Mouse (Mus musculus) hindbrain, embryonic 13.5 days (tissue): ENCODE data around the gene Ptk7. TPM values are rescaled to one million over a fixed set of nuclear protein-coding genes. Genes with fewer than 3 reads are reported as not detected.

Experiments used
- ATAC-seq: fragments of 200-750 bp; cut with Nextera tagmentation; 2 replicates; pipeline ENCODE4 v1.8.0; 2017; ENCODE audit warnings: moderate TSS enrichment; ENCODE audit not compliant: low FRiP score
- H3K27ac ChIP-seq: fragments of 300-500 bp; sonication (generic); 2 replicates; pipeline ENCODE4 v1.5.1; 2015; ENCODE audit warnings: inconsistent platforms, mild to moderate bottlenecking, moderate library complexity
- H3K27me3 ChIP-seq: fragments of 300-500 bp; sonication (generic); 2 replicates; pipeline ENCODE4 v1.6.1; 2015; ENCODE audit warnings: mild to moderate bottlenecking, inconsistent platforms
- H3K36me3 ChIP-seq: fragments of 300-500 bp; sonication (generic); 2 replicates; pipeline ENCODE4 v1.6.1; 2015; ENCODE audit warnings: mild to moderate bottlenecking, inconsistent platforms
- H3K4me1 ChIP-seq: fragments of 300-500 bp; sonication (generic); replicated peaks from 2 replicates; pipeline ENCODE4 v1.6.1; 2015; ENCODE audit warnings: inconsistent platforms
- H3K4me2 ChIP-seq: fragments of 300-500 bp; sonication (generic); 2 replicates; pipeline ENCODE4 v1.6.1; 2015; ENCODE audit warnings: inconsistent platforms, mild to moderate bottlenecking, moderate library complexity
- H3K4me3 ChIP-seq: fragments of 300-500 bp; sonication (generic); 2 replicates; pipeline ENCODE4 v1.5.1; 2015; ENCODE audit warnings: mild to moderate bottlenecking, inconsistent platforms
- H3K9ac ChIP-seq: fragments of 300-500 bp; sonication (generic); 2 replicates; pipeline ENCODE4 v1.6.1; 2015; ENCODE audit warnings: mild to moderate bottlenecking, inconsistent platforms
- H3K9me3 ChIP-seq: fragments of 300-500 bp; sonication (generic); 2 replicates; pipeline ENCODE4 v1.6.1; 2016; ENCODE audit warnings: inconsistent platforms
- WGBS: fragments of 180-500 bp; shearing (Covaris S2); methylation state at CpG from one replicate; pipeline ENCODE4 v1.1.7; 2015; 5-methylcytosine and 5-hydroxymethylcytosine counted together
- polyA plus RNA-seq: library from polyadenylated mRNA; unstranded; fragments of >200 nt; fragmentation: Nextera tagmentation; extraction: Ambion mirVana; gene quantifications from 2 replicates; pipeline ENCODE4 v1.2.1, GENCODE M21; 2015

The Ptk7 gene
- polyA plus RNA-seq, 1 experiment from 2014 or later: 40.7 TPM

DNA sequence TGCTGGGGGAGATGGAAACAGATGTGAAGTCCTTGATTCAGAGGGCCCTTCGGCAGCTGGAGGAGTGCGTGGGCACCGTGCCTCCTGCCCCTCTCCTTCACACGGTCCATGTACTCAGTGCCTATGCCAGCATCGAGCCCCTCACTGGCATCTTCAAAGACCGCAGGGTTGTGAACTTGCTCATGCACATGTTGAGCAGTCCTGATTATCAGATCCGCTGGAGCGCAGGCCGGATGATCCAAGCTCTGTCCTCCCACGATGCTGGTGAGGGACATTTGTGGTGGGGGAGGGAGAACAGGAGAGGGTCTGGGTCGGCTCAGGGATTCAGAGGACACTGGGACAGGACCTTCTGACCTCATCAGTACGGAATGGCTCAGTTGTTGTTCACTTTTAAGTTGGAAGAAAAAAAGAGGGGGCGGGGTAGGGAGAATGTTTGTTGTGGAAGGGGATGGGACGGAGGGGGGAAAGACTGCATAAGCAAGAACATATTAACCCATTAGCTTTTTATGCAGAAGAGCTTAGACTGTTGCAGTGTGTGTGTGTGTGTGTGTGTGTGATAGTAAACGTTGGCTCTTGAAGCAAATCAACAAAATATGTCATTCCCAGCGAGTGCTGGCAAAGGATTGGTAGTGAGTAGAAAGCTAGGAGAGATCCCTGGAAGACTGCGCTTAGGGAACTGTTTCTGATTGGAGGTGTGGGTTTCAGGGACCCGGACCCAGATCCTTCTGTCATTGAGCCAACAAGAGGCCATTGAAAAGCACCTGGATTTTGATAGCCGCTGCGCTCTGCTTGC lies 22.6 kb upstream of the Ptk7 start:
- 72% methylated on average over 20 of the region's 20 CpGs for WGBS
- H3K9ac ChIP-seq: peak overlapping the region; percentile 95
- H3K4me1 ChIP-seq: peaks cover 56% of the 10 kb centered on the region
- H3K9me3 ChIP-seq: no peaks in the 10 kb centered on the region
- no peaks in the 10 kb centered on the region for H3K27me3 ChIP-seq
- H3K4me3 ChIP-seq: peak overlapping the region; percentile 72
- ATAC-seq: no peak
- H3K4me2 ChIP-seq: peak overlapping the region; percentile 85
- H3K27ac ChIP-seq: peak overlapping the region; percentile 97; the same call in 1 of the 2 replicates
- H3K36me3 ChIP-seq: peaks cover 49% of the 10 kb centered on the region

DNA sequence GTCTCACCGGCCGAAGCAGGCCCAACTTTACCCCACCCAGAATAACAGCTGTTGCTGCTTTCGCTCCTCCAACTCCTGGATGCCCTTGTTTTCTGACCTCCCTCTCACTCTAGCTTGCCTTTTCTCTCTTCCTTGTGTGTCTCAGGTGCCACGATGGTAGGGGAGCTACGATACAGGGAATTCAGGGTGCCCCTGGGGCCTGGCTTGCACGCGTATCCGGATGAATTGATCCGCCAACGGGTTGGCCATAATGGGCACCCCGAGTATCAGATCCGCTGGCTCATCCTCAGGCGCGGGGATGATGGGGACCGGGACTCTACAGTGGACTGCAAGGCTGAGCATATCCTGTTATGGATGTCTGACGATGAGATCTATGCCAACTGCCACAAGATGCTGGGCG lies 22.0 kb upstream of the Ptk7 start:
- no peak for ATAC-seq
- no peaks in the 10 kb centered on the region for H3K9me3 ChIP-seq
- WGBS: 75% methylated on average over 17 of the region's 17 CpGs
- H3K4me2 ChIP-seq: peak overlapping the region; percentile 85
- H3K36me3 ChIP-seq: peaks cover 42% of the 10 kb centered on the region
- H3K4me1 ChIP-seq: peaks cover 62% of the 10 kb centered on the region
- H3K9ac ChIP-seq: peak overlapping the region; percentile 95
- H3K27me3 ChIP-seq: no peaks in the 10 kb centered on the region
- H3K4me3 ChIP-seq: peak overlapping the region; percentile 72
- peak overlapping the region; percentile 97 for H3K27ac ChIP-seq

DNA sequence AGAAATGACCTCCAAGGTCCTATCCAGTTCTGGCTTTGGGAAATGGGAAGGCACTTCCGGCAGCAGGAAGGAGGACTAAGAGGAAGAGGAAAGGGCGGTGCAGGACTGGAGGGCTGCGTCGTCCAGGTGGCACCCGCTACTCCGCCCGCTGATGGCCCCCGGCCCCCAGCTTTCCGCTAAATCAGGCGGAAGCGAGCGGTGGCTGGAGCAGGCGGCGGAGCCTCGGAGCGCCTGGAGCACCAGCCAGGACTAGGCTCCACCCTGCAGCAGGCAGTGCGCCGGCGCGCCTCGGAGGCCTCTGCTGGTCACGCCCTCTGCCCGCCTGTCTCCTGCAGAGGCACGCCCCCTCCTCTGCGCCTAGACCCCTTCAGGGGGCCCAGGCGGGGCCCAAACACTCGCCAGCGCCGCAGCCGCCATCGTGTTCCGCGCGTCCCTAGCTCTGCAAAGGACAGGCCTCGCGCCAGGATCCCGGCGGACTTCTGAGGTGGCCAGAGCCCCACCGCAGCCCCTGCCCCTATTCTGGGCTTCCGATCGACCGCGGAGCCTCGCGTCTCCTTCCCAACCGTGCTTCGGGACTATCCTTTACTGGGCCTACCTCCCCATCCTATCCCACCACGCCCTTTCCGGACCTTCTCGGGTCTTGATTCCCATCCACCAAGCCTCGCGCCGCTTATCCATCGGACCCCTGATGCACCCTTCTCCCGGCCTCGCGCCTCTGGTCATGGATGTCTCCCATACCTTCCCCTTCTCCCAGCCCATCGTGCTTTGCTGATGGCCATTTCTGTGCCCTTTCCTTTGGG lies 21.1 kb upstream of the Ptk7 start, which contains the start of gene Cul7:
Gene Cul7, plus strand, starts transcription at position 106 of the 800 bp plus-strand sequence.
- Histone ChIP-seq H3K27me3 (no peaks in the 10 kb centered on the region), H3K4me2 (peak within 1 kb of the TSS; percentile 85), H3K4me1 (peaks cover 62% of the 10 kb centered on the region), H3K27ac (peak within 1 kb of the TSS; percentile 97), H3K9ac (peak within 1 kb of the TSS; percentile 95), H3K9me3 (no peaks in the 10 kb centered on the region), H3K4me3 (peak within 1 kb of the TSS; percentile 72), H3K36me3 (peaks cover 34% of the 10 kb centered on the region)
- WGBS: under 1% methylated on average over 55 of the region's 58 CpGs
- peak; percentile 92 for ATAC-seq

DNA sequence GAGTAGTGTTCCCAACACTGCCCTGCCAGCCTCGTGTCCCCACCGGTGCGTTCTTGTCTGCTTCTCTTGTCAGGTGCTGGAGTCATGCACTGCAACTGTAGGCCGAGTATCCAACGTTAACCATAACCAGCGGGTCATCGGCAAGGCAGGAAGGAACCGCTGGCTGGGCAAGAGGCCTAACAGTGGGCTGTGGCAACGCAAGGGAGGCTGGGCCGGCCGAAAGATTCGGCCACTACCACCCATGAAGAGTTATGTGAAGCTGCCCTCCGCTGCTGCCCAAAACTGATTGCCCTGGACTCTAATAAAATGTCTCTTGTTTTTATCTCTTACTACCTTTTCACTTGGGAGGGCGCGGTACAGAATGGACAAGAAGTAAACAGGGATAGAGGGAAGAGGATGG lies 20.5 kb upstream of the Ptk7 start:
- Histone ChIP-seq H3K9ac (peak overlapping the region; percentile 95), H3K27me3 (no peaks in the 10 kb centered on the region), H3K27ac (peak overlapping the region; percentile 97), H3K4me1 (peaks cover 67% of the 10 kb centered on the region), H3K4me3 (peak overlapping the region; percentile 72), H3K9me3 (no peaks in the 10 kb centered on the region), H3K36me3 (peaks cover 30% of the 10 kb centered on the region), H3K4me2 (peak overlapping the region; percentile 85)
- WGBS: 41% methylated on average over 15 of the region's 15 CpGs
- ATAC-seq: no peak

DNA sequence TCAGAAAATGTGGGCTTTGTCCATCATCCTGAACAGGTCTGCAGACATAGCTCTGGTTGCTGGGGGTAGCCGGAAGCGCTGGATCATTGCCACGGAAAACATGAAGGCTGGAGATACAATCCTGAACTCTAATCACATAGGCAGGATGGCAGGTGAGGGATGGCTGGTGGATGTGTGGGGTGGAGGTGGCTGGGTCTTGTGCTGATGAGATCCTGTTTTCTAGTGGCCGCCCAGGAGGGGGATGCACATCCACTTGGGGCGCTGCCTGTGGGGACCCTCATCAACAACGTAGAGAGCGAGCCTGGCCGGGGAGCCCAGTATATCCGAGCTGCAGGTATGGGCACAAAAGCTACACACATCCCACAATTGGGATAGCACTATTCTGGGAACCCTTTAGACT lies 19.1 kb upstream of the Ptk7 start:
- peaks cover 69% of the 10 kb centered on the region for H3K4me1 ChIP-seq
- WGBS: 88% methylated on average over 9 of the region's 9 CpGs

DNA sequence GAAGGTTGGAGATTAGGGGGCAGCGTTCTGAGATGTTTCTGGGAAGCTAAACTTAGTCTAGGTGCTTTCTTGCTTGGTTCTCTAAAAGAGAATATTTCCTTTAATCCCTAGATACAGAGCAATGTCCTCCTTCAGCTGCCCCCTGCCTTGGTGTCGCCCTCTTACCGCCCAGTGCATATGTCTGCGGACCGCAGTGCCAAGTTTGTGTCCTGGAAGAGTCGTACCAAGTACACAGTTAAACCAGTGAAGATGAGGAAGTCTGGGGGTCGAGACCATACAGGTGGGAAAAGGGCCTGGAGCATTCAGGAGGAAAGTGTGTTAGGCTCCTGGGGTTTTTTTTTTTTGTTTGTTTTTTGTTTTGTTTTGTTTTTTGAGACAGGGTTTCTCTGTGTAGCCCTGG lies 18.0 kb upstream of the Ptk7 start:
- H3K27ac ChIP-seq: no peak overlapping the region
- peak overlapping the region; percentile 75; the same call in 1 of the 2 replicates for H3K4me3 ChIP-seq
- peak overlapping the region; percentile 83; the same call in 1 of the 2 replicates for H3K9ac ChIP-seq
- H3K36me3 ChIP-seq: peaks cover 10% of the 10 kb centered on the region; the same call in 1 of the 2 replicates
- H3K27me3 ChIP-seq: no peaks in the 10 kb centered on the region
- 95% methylated on average over 7 of the region's 7 CpGs for WGBS
- peaks cover 59% of the 10 kb centered on the region for H3K4me1 ChIP-seq
- peak overlapping the region; percentile 88 for H3K4me2 ChIP-seq
- ATAC-seq: no peak
- no peaks in the 10 kb centered on the region for H3K9me3 ChIP-seq

More for the DNA sequence above, 19.1 kb upstream of the Ptk7 start:
- H3K36me3 ChIP-seq: peaks cover 16% of the 10 kb centered on the region
- H3K4me3 ChIP-seq: no peak overlapping the region
- no peak for ATAC-seq
- no peak overlapping the region for H3K27ac ChIP-seq
- H3K27me3 ChIP-seq: no peaks in the 10 kb centered on the region
- peak overlapping the region; percentile 31; the same call in 1 of the 2 replicates for H3K9ac ChIP-seq
- no peak overlapping the region for H3K4me2 ChIP-seq
- no peaks in the 10 kb centered on the region for H3K9me3 ChIP-seq

DNA sequence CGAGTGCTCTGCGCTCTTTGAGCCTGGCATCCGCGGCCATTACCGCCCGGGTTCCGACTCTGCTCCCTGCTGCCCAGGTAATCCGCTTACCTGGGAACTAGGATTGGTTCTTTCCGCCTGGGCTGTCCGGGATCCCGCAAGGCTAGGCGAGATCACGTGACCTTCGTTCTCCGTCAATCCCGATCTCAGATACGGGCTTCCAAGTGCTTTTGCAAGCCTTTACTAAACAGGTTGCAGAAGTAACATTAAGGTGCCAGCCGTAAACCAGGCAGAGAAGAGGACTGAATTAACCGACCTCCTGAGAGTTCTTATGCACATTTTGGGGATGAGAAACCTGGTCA lies 17.0 kb upstream of the Ptk7 start:
- ATAC-seq: no peak
- Histone ChIP-seq H3K36me3 (peaks cover 20% of the 10 kb centered on the region), H3K4me2 (peak overlapping the region; percentile 88), H3K9me3 (no peaks in the 10 kb centered on the region), H3K4me3 (peak overlapping the region; percentile 75), H3K27me3 (no peaks in the 10 kb centered on the region), H3K27ac (peak overlapping the region; percentile 92), H3K9ac (peak overlapping the region; percentile 83), H3K4me1 (peaks cover 49% of the 10 kb centered on the region)
- under 1% methylated on average over 19 of the region's 19 CpGs for WGBS

DNA sequence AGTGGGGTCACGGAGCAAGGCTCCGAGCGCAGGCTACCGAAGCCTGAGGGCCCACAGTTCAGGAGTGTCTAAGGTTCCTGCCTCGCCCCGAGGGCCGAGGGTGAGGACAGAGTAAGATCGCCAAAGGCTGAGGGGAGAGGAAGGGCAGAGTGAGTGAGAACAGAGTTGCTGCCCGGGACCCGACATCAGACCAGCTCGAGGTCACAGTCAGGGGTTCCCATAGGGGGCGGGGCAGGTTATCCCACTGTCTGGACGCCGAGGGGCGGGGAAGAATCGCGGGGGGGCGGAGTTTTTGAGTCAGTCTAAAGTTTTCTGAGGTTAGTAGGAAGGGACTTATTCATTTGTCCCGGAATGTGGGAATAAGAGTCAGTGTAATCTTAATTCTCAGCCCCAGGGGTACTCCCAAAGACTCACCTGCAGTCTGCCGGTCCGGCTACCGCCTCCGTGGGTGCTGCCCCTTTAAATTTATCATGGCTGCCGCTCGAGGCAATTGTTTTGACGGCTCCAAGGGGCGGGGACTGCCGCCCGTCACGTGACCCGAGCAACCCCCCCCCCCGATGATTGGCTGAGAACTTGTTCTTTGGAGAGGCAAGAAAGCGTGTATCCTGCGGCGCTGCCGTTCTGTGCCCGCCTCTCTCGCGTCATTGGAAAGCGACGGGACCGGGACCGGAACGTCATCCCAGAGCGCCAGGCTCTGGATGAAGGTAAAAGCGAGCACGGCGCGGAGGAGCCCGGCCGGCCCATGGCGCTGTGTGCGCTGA lies 16.4 kb upstream of the Ptk7 start, which contains the start of the genes Klc4 and Mrpl2:
Gene Klc4, minus strand, starts transcription at position 462 of the 761 bp plus-strand sequence.
Gene Mrpl2, plus strand, starts transcription at position 669 of the 761 bp plus-strand sequence.
- peaks cover 44% of the 10 kb centered on the region for H3K4me1 ChIP-seq
- peak within 1 kb of the TSS; percentile 89 for H3K9ac ChIP-seq
- no peaks in the 10 kb centered on the region for H3K27me3 ChIP-seq
- peaks cover 25% of the 10 kb centered on the region for H3K36me3 ChIP-seq
- no peaks in the 10 kb centered on the region for H3K9me3 ChIP-seq
- peak within 1 kb of the TSS; percentile 88 for H3K4me2 ChIP-seq
- peak; percentile 66 for ATAC-seq
- peak within 1 kb of the TSS; percentile 75 for H3K4me3 ChIP-seq
- H3K27ac ChIP-seq: peak within 1 kb of the TSS; percentile 92
- under 1% methylated on average over 53 of the region's 53 CpGs for WGBS

DNA sequence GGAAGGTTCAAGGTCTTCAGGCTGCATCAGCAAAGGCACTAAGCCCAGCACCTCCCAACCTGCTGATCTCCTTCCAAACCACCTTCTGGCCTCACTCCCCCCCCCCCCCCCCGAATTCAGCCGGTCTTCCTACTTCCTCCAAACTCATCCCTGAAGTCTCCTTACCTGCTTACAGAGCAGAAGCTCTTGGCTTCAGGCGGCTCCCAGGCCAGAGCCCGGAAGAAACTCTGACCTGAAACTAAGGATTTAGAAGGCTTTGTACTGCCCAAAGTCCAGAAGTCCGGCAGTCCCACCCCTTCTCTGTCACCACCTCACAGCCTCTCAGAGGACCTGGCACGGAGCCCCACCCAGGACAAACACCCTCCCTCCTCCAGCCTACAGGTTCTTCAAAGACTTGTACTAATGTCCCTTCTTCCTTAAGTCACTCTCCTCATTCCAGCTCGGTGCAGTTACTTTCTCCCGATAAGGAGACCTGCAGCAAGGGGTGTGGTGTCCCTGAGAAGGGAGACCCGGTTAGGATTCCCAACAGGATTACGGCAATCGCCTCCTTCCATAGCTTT lies 15.7 kb upstream of the Ptk7 start:
- H3K4me2 ChIP-seq: peak overlapping the region; percentile 88
- no peaks in the 10 kb centered on the region for H3K27me3 ChIP-seq
- H3K4me1 ChIP-seq: peaks cover 39% of the 10 kb centered on the region
- peak; percentile 5; the same call in 1 of the 2 replicates for ATAC-seq
- H3K27ac ChIP-seq: peak overlapping the region; percentile 52
- peaks cover 33% of the 10 kb centered on the region for H3K36me3 ChIP-seq
- peak overlapping the region; percentile 75 for H3K4me3 ChIP-seq
- WGBS: 16% methylated on average over 11 of the region's 11 CpGs
- no peaks in the 10 kb centered on the region for H3K9me3 ChIP-seq
- H3K9ac ChIP-seq: peak overlapping the region; percentile 89

DNA sequence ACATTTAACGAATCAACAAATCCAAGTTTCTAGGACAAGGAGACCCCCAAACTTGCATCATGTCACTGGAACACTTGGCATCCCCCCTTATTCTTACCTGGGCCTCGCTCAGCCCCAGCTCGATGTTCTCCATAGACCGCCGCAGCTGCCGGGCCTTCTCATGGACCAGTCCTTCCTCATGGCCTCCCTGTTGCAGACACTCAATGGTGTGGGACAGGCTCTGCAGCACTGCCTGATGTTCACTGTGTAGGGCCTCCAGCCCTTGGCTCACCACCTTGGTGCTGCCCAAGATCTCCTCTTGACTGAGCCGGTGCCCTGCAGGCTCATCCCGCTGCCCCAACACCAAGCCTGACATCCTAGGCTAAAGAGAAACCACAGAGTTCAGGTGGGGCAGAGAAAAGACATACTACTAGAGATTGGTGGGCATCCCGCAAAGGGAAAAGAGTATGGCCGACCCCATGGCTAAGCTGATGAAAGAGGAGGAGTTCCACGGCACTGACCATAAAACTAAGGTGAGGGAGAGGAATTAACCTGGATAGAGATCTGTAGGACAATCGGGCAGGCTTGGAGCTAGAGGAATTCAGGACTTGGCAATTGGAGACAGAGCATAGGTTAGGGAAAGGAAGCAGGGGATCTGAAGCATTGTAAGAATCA lies 15.0 kb upstream of the Ptk7 start:
- Histone ChIP-seq H3K9me3 (no peaks in the 10 kb centered on the region), H3K9ac (peak overlapping the region; percentile 89), H3K27me3 (no peaks in the 10 kb centered on the region), H3K36me3 (peaks cover 40% of the 10 kb centered on the region), H3K4me2 (peak overlapping the region; percentile 88), H3K4me1 (peaks cover 32% of the 10 kb centered on the region), H3K4me3 (peak overlapping the region; percentile 75), H3K27ac (no peak overlapping the region)
- WGBS: 93% methylated on average over 12 of the region's 12 CpGs
- ATAC-seq: no peak

DNA sequence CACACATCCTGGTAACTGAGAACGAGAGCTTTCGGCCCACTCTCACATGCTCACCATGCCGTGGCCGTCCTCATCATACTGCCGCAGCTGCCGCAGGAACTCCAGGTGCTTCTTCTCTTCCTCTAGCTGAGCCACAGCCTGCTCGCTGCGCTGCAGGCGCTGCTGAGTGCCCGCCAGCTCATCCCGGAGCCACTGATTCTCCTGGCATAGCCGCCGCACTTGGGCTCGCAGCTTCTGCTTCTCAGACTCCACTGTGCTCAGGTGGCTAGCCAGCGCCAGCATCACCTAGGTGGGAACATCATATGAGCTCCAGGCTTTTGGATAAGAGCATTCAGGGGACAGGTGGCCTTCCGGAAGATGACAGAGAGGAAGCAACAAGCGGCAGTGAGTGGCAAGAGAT lies 12.8 kb upstream of the Ptk7 start:
- Histone ChIP-seq H3K9ac (no peak overlapping the region), H3K4me2 (no peak overlapping the region), H3K36me3 (peaks cover 44% of the 10 kb centered on the region), H3K4me3 (no peak overlapping the region), H3K9me3 (no peaks in the 10 kb centered on the region), H3K27me3 (no peaks in the 10 kb centered on the region), H3K4me1 (peaks cover 31% of the 10 kb centered on the region), H3K27ac (no peak overlapping the region)
- no peak for ATAC-seq
- 91% methylated on average over 17 of the region's 17 CpGs for WGBS
